Mouse (Mus musculus) heart, adult 8-10 months (tissue): ENCODE results near the gene Gtf2h3. TPM values are rescaled to one million over a fixed set of nuclear protein-coding genes. Genes with fewer than 3 reads are reported as not detected.
"Not testable (repeated sequence)": the region's sequence is repeated elsewhere in the genome, so short reads cannot be mapped to it uniquely, and the experiment has no call there.

Experiments used
- DNase-seq: peaks from one replicate; pipeline ENCODE4 v3.0.0; 2022; ENCODE audit warnings: low spot score
- total RNA-seq, 4 experiments: library from RNA; stranded (reverse); gene quantifications; 2 replicates each; pipeline ENCODE4 v1.2.4; 2022

Gtf2h3 gene
- total RNA-seq = 10 to 100 TPM; 17.8 to 21.5 (median 20.1) TPM

GRCm38 (mm10) chr5:124578633-124579317 is at the start of gene Gtf2h3, which contains the start of gene Eif2b1:
Gene Gtf2h3 (plus strand): TSS chr5:124579140.
Gene Eif2b1 (minus strand): TSS chr5:124579131.
- peak; percentile 91 for DNase-seq

- no peak for DNase-seq
Observed at GRCm38 (mm10) chr5:124529191-124529651, 49.7 kb upstream of the Gtf2h3 start.

- no peak for DNase-seq
Observed at GRCm38 (mm10) chr5:124529697-124530096, 49.2 kb upstream of the Gtf2h3 start.

GRCm38 (mm10) chr5:124530655-124531582 is 48.0 kb upstream of the Gtf2h3 start, which contains the start of gene Rilpl1:
Gene Rilpl1 (minus strand): TSS chr5:124531391.
- DNase-seq = peak; percentile 84

GRCm38 (mm10) chr5:124531583-124531930 is 47.4 kb upstream of the Gtf2h3 start:
- no peak for DNase-seq

- no peak for DNase-seq
Observed at GRCm38 (mm10) chr5:124532451-124532850, 46.5 kb upstream of the Gtf2h3 start.

GRCm38 (mm10) chr5:124535016-124535415 is 43.9 kb upstream of the Gtf2h3 start:
- DNase-seq = no peak

GRCm38 (mm10) chr5:124536776-124537175 is 42.2 kb upstream of the Gtf2h3 start:
- DNase-seq = peak; percentile 66

GRCm38 (mm10) chr5:124538813-124539792 is 39.8 kb upstream of the Gtf2h3 start:
- DNase-seq = peak; percentile 82

GRCm38 (mm10) chr5:124539905-124540304 is 39.0 kb upstream of the Gtf2h3 start:
- no peak for DNase-seq

- peak; percentile 97 for DNase-seq
Observed at GRCm38 (mm10) chr5:124540383-124540786, 38.6 kb upstream of the Gtf2h3 start, which contains the start of gene Tmed2. Gene Tmed2 (plus strand): TSS chr5:124540695.

- peak; percentile 69 for DNase-seq
Observed at GRCm38 (mm10) chr5:124540905-124541601, 37.9 kb upstream of the Gtf2h3 start.

GRCm38 (mm10) chr5:124541602-124541973 is 37.4 kb upstream of the Gtf2h3 start:
- no peak for DNase-seq

- not testable (repeated sequence) for DNase-seq
Observed at GRCm38 (mm10) chr5:124550737-124551136, 28.2 kb upstream of the Gtf2h3 start.

- not testable (repeated sequence) for DNase-seq
Observed at GRCm38 (mm10) chr5:124551349-124552093, 27.4 kb upstream of the Gtf2h3 start.

- DNase-seq = no peak
Observed at GRCm38 (mm10) chr5:124552094-124552472, 26.9 kb upstream of the Gtf2h3 start.

- peak; percentile 92 for DNase-seq
Observed at GRCm38 (mm10) chr5:124552558-124553307, 26.2 kb upstream of the Gtf2h3 start, which contains the start of gene Ddx55. Gene Ddx55 (plus strand): TSS chr5:124552864.

GRCm38 (mm10) chr5:124553607-124554006 is 25.3 kb upstream of the Gtf2h3 start:
- no peak for DNase-seq

- DNase-seq = no peak
Observed at GRCm38 (mm10) chr5:124555145-124555544, 23.8 kb upstream of the Gtf2h3 start.
